ENCODE assay signal across 21 mouse cellular contexts in the genomic region with DNA sequence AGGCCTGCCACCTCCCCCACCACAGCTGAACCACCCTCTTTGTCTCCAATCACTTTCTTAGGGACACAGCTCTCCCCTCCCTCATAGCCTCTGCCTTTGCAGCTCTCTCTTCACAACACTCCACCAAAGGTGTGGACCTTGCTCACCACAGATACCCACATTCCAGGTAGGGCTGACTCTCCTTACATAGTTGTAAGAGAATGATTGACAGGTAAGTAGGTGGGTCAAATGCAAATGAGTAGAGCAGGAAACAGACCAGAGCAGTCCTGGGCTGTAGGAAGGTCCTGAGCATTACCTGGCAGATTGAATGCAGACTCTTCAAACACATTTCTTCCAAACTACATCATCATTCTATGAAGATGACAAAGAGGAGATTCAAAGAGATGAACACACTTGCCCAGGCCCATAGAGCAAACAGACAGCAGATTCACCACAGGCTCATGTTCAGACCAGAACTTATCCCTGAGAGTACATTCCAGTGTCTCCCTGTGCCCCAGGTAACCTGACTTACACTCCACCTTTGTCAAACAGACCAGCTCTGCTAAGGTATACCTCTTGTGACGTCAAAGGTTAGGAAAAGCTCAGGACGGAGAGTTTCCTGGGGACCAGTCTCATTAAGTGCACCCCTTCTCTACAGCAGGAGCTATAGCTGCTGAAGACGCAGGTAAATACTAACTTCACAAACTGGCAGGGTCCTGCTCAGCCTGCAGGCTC. TPM values are rescaled to one million over a fixed set of nuclear protein-coding genes. Genes with fewer than 3 reads are reported as not detected.
DNase-seq lines count a peak whose midpoint lies in the region; ATAC-seq and TF ChIP-seq lines count a peak whose summit lies in the region.
"Had no signal": no experiment of that assay in that cellular context is flagged by ENCODE, and none has a peak within 500 bp of the region (broad histone marks: within the 10 kb centered on the region; RNA-seq: fewer than 3 reads in every experiment).

No protein-coding gene starts in this region.

- H3K9ac ChIP-seq in liver, postnatal 0 days (replicated peaks), result no peak overlapping the region
- H3K9ac ChIP-seq in intestine, embryonic 14.5 days (ENCODE audit: low read length), result no peak overlapping the region
- H3K9ac ChIP-seq in intestine, postnatal 0 days (ENCODE audit: low read depth, low read length), result no peak overlapping the region
- H3K9ac ChIP-seq in stomach, embryonic 16.5 days (ENCODE audit: low read length), result no peak overlapping the region
- H3K9ac ChIP-seq: hindbrain, embryonic 13.5 days; limb, embryonic 13.5 days; midbrain, embryonic 12.5 days had no signal

- 52% methylated on average over 3 of the region's 3 CpGs for WGBS in liver, postnatal 0 days (ENCODE audit: insufficient replicate concordance)
- WGBS in intestine, embryonic 14.5 days, result 58% methylated on average over 3 of the region's 3 CpGs
- 40% methylated on average over 3 of the region's 3 CpGs for WGBS in intestine, postnatal 0 days
- 54% methylated on average over 3 of the region's 3 CpGs for WGBS in stomach, embryonic 16.5 days

- peak; percentile 69 for ATAC-seq in liver, postnatal 0 days
- peak; percentile 71 for ATAC-seq in intestine, embryonic 14.5 days (replicated peaks; ENCODE audit: low FRiP score, low TSS enrichment, low read depth)
- peak; percentile 93 for ATAC-seq in intestine, postnatal 0 days
- peak; percentile 85 for ATAC-seq in stomach, embryonic 16.5 days (ENCODE audit: insufficient read depth, low FRiP score)

- H3K4me3 ChIP-seq in liver, postnatal 0 days (ENCODE audit: low read depth, low read length), result no peak overlapping the region
- H3K4me3 ChIP-seq in intestine, embryonic 14.5 days (ENCODE audit: low read depth, low read length), result no peak overlapping the region
- H3K4me3 ChIP-seq in intestine, postnatal 0 days (ENCODE audit: low read depth, low read length), result no peak overlapping the region
- no peak overlapping the region for H3K4me3 ChIP-seq in stomach, embryonic 16.5 days (replicated peaks; ENCODE audit: low read length)
- H3K4me3 ChIP-seq: hindbrain, embryonic 13.5 days; limb, embryonic 13.5 days; midbrain, embryonic 12.5 days had no signal

- no peak for TF ChIP-seq CTCF in liver, postnatal 0 days (IDR thresholded peaks at IDR 0.05; ENCODE audit: low read depth)
- TF ChIP-seq CTCF in intestine, postnatal 0 days (IDR thresholded peaks at IDR 0.05; ENCODE audit: low read depth), result no peak

- no peak overlapping the region for H3K27ac ChIP-seq in liver, postnatal 0 days (ENCODE audit: low read depth)
- H3K27ac ChIP-seq in intestine, embryonic 14.5 days (ENCODE audit: low read depth), result peak overlapping the region; percentile 29; the same call in 1 of the 2 replicates
- H3K27ac ChIP-seq in intestine, postnatal 0 days (ENCODE audit: low read depth, low read length), result peak overlapping the region; percentile 65
- H3K27ac ChIP-seq in stomach, embryonic 16.5 days (ENCODE audit: low read length), result peak overlapping the region; percentile 63
- H3K27ac ChIP-seq: hindbrain, embryonic 13.5 days; limb, embryonic 13.5 days; midbrain, embryonic 12.5 days had no signal

- no peak for TF ChIP-seq EP300 in liver, postnatal 0 days (IDR thresholded peaks at IDR 0.05; ENCODE audit: low read depth)

- H3K4me2 ChIP-seq in liver, postnatal 0 days (ENCODE audit: low read depth, low read length), result no peak overlapping the region
- H3K4me2 ChIP-seq in intestine, embryonic 14.5 days (ENCODE audit: low read length), result no peak overlapping the region
- H3K4me2 ChIP-seq in intestine, postnatal 0 days (replicated peaks; ENCODE audit: low read depth), result no peak overlapping the region
- no peak overlapping the region for H3K4me2 ChIP-seq in stomach, embryonic 16.5 days (ENCODE audit: low read depth, low read length)
- H3K4me2 ChIP-seq: hindbrain, embryonic 13.5 days; limb, embryonic 13.5 days; midbrain, embryonic 12.5 days had no signal

- DNase-seq in liver, postnatal 0 days, result no peak
- DNase-seq in liver, result no peak
- no peak for DNase-seq in intestine, embryonic 14.5 days (ENCODE audit: low spot score)
- no peak for DNase-seq in gastrocnemius, postnatal 25 days
- DNase-seq in gastrocnemius, adult 18-20 months (ENCODE audit: low spot score), result no peak
- DNase-seq: cerebellum, postnatal 10 days; gastrocnemius, postnatal 14 days; layer of hippocampus, adult 9-11 months; right cerebral cortex, postnatal 25 days; thymus, adult 18-20 months had no signal

- H3K4me1 ChIP-seq in liver, postnatal 0 days (ENCODE audit: insufficient read depth), result no peaks in the 10 kb centered on the region
- H3K4me1 ChIP-seq in intestine, embryonic 14.5 days (replicated peaks; ENCODE audit: control insufficient read depth, insufficient read depth, low read length), result peaks cover 10% of the 10 kb centered on the region
- peaks cover 4% of the 10 kb centered on the region; the same call in 1 of the 2 replicates for H3K4me1 ChIP-seq in intestine, postnatal 0 days (replicated peaks; ENCODE audit: control insufficient read depth, insufficient read depth, low read length)
- no peaks in the 10 kb centered on the region for H3K4me1 ChIP-seq in stomach, embryonic 16.5 days (ENCODE audit: control insufficient read depth, insufficient read depth, low read length)
- H3K4me1 ChIP-seq: hindbrain, embryonic 13.5 days; limb, embryonic 13.5 days; midbrain, embryonic 12.5 days had no signal

- no peaks in the 10 kb centered on the region for H3K27me3 ChIP-seq in liver, postnatal 0 days (ENCODE audit: insufficient read depth, low read length)
- H3K27me3 ChIP-seq in intestine, embryonic 14.5 days (replicated peaks; ENCODE audit: control insufficient read depth, insufficient read depth, low read length), result no peaks in the 10 kb centered on the region
- no peaks in the 10 kb centered on the region for H3K27me3 ChIP-seq in intestine, postnatal 0 days (replicated peaks; ENCODE audit: control insufficient read depth, insufficient read depth, low read length)
- no peaks in the 10 kb centered on the region for H3K27me3 ChIP-seq in stomach, embryonic 16.5 days (ENCODE audit: control insufficient read depth, insufficient read depth, low read length)
- H3K27me3 ChIP-seq: limb, embryonic 13.5 days; midbrain, embryonic 12.5 days had no signal

- H3K9me3 ChIP-seq in liver, postnatal 0 days (ENCODE audit: low read length), result no peaks in the 10 kb centered on the region
- H3K9me3 ChIP-seq in intestine, embryonic 14.5 days (ENCODE audit: control insufficient read depth, low read length), result no peaks in the 10 kb centered on the region
- no peaks in the 10 kb centered on the region for H3K9me3 ChIP-seq in intestine, postnatal 0 days (ENCODE audit: control insufficient read depth)
- H3K9me3 ChIP-seq in stomach, embryonic 16.5 days (replicated peaks; ENCODE audit: control insufficient read depth, low read length), result no peaks in the 10 kb centered on the region
- H3K9me3 ChIP-seq: G1E; hindbrain, embryonic 13.5 days; limb, embryonic 13.5 days; midbrain, embryonic 12.5 days had no signal

- no peaks in the 10 kb centered on the region for H3K36me3 ChIP-seq in liver, postnatal 0 days (replicated peaks; ENCODE audit: insufficient read depth, low read length)
- no peaks in the 10 kb centered on the region for H3K36me3 ChIP-seq in intestine, embryonic 14.5 days (ENCODE audit: control insufficient read depth, insufficient read depth, low read length)
- H3K36me3 ChIP-seq in intestine, postnatal 0 days (ENCODE audit: control insufficient read depth, insufficient read depth), result no peaks in the 10 kb centered on the region
- no peaks in the 10 kb centered on the region for H3K36me3 ChIP-seq in stomach, embryonic 16.5 days (ENCODE audit: control insufficient read depth, insufficient read depth, low read length)
- H3K36me3 ChIP-seq: G1E; hindbrain, embryonic 13.5 days; limb, embryonic 13.5 days; midbrain, embryonic 12.5 days had no signal

RNA-seq across cellular contexts. Expression of a gene that starts 8.2 kb away (rescaled TPM):
- polyA plus RNA-seq in liver, postnatal 0 days (2015; fragmentation: Nextera tagmentation; extraction: Ambion mirVana), result 2.0 and 2.5 TPM in 2 replicates
- polyA plus RNA-seq in intestine, embryonic 14.5 days (2014; fragmentation: Nextera tagmentation; extraction: Ambion mirVana), result 2.0 and 2.6 TPM in 2 replicates
- polyA plus RNA-seq in intestine, postnatal 0 days (2015; fragmentation: Nextera tagmentation; extraction: Ambion mirVana), result 0.85 and 0.95 TPM in 2 replicates
- polyA plus RNA-seq in stomach, embryonic 16.5 days (2015; fragmentation: Nextera tagmentation; extraction: Ambion mirVana), result 1.3 and 1.9 TPM in 2 replicates
- not detected for total RNA-seq in gastrocnemius, postnatal 25 days (2021)
- total RNA-seq in gastrocnemius, adult 18-20 months (2021), result not detected
- total RNA-seq: gastrocnemius, postnatal 14 days had no signal

RNA-seq across cellular contexts. Expression of a gene that starts 8.2 kb away (rescaled TPM):
- polyA plus RNA-seq in liver, postnatal 0 days (2015; fragmentation: Nextera tagmentation; extraction: Ambion mirVana), result 33.7 and 34.2 TPM in 2 replicates
- polyA plus RNA-seq in intestine, embryonic 14.5 days (2014; fragmentation: Nextera tagmentation; extraction: Ambion mirVana), result 66.4 and 67.0 TPM in 2 replicates
- polyA plus RNA-seq in intestine, postnatal 0 days (2015; fragmentation: Nextera tagmentation; extraction: Ambion mirVana), result 39.4 and 43.3 TPM in 2 replicates
- 58.0 and 58.3 TPM in 2 replicates for polyA plus RNA-seq in stomach, embryonic 16.5 days (2015; fragmentation: Nextera tagmentation; extraction: Ambion mirVana)
- 10 to 100 TPM; 17.0 to 17.5 TPM for total RNA-seq in gastrocnemius, postnatal 25 days (2021)
- 10 to 100 TPM; 15.7 to 20.7 TPM for total RNA-seq in gastrocnemius, adult 18-20 months (2021)

RNA-seq across cellular contexts. Expression of a gene that starts 22.4 kb away (rescaled TPM):
- not detected in 2 replicates for polyA plus RNA-seq in liver, postnatal 0 days (2015; fragmentation: Nextera tagmentation; extraction: Ambion mirVana)
- polyA plus RNA-seq in intestine, embryonic 14.5 days (2014; fragmentation: Nextera tagmentation; extraction: Ambion mirVana), result not detected in 2 replicates
- polyA plus RNA-seq in intestine, postnatal 0 days (2015; fragmentation: Nextera tagmentation; extraction: Ambion mirVana), result not detected in 2 replicates
- polyA plus RNA-seq in stomach, embryonic 16.5 days (2015; fragmentation: Nextera tagmentation; extraction: Ambion mirVana), result not detected in 2 replicates
- not detected for total RNA-seq in gastrocnemius, postnatal 25 days (2021)
- total RNA-seq in gastrocnemius, adult 18-20 months (2021), result not detected
- total RNA-seq: G1E; gastrocnemius, postnatal 14 days; heart, adult 8-10 months; left cerebral cortex, adult 8-10 months had no signal
- polyA plus RNA-seq: forebrain, embryonic 11.5 days; G1E; heart, postnatal 0 days; hindbrain, embryonic 13.5 days; limb, embryonic 13.5 days; midbrain, embryonic 12.5 days; neural tube, embryonic 14.5 days had no signal

RNA-seq across cellular contexts. Expression of a gene that starts 32.2 kb away (rescaled TPM):
- 243 and 277 TPM in 2 replicates for polyA plus RNA-seq in liver, postnatal 0 days (2015; fragmentation: Nextera tagmentation; extraction: Ambion mirVana)
- 462 and 476 TPM in 2 replicates for polyA plus RNA-seq in intestine, embryonic 14.5 days (2014; fragmentation: Nextera tagmentation; extraction: Ambion mirVana)
- polyA plus RNA-seq in intestine, postnatal 0 days (2015; fragmentation: Nextera tagmentation; extraction: Ambion mirVana), result 118 and 121 TPM in 2 replicates
- polyA plus RNA-seq in stomach, embryonic 16.5 days (2015; fragmentation: Nextera tagmentation; extraction: Ambion mirVana), result 332 and 335 TPM in 2 replicates
- total RNA-seq in gastrocnemius, postnatal 25 days (2021), result 1 to 10 TPM; 1.2 to 1.7 TPM
- under 1 TPM; 0.41 to 0.50 TPM for total RNA-seq in gastrocnemius, adult 18-20 months (2021)

RNA-seq across cellular contexts. Expression of a gene that starts 39.2 kb away (rescaled TPM):
- not detected in 2 replicates for polyA plus RNA-seq in liver, postnatal 0 days (2015; fragmentation: Nextera tagmentation; extraction: Ambion mirVana)
- not detected in 2 replicates for polyA plus RNA-seq in intestine, embryonic 14.5 days (2014; fragmentation: Nextera tagmentation; extraction: Ambion mirVana)
- not detected in 2 replicates for polyA plus RNA-seq in intestine, postnatal 0 days (2015; fragmentation: Nextera tagmentation; extraction: Ambion mirVana)
- polyA plus RNA-seq in stomach, embryonic 16.5 days (2015; fragmentation: Nextera tagmentation; extraction: Ambion mirVana), result not detected in 2 replicates
- total RNA-seq in gastrocnemius, postnatal 25 days (2021), result not detected
- not detected for total RNA-seq in gastrocnemius, adult 18-20 months (2021)
- total RNA-seq: gastrocnemius, postnatal 14 days; heart, adult 8-10 months; left cerebral cortex, adult 8-10 months had no signal
- polyA plus RNA-seq: forebrain, embryonic 11.5 days; G1E; heart, postnatal 0 days; hindbrain, embryonic 13.5 days; limb, embryonic 13.5 days; midbrain, embryonic 12.5 days; neural tube, embryonic 14.5 days had no signal
